Mouse (Mus musculus) right cerebral cortex, adult 18-20 months (tissue): ENCODE data around the gene Fn3krp.

Source experiments
- DNase-seq: peaks from one replicate; pipeline ENCODE4 v3.0.0; 2022; ENCODE audit warnings: mixed read lengths

Gene Fn3krp

DNA sequence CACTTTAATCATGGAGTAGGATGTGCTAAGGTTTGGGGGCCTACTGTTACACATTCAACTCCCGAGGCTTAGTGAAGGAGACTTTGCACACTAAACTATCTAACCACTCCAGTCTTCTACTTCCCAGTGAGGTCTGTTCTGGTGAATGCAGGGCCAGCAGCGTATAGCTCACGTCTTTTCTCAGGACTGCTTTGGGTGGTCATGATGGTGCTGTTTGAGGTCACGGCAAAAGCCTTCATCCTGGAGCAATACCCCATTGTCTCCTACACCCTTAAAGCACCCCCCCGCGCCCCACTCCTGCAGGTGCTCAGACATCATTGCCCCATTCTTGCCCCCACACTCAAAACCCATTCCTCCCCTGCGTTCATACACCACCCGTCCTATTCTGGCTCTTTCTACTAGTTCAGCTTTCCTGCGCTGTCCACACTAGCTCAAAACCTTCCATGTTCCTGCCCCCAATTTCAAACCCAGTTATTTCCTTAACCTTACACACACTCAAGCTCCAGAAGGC, 30.1 kb downstream of the Fn3krp start:
- DNase-seq, result no peak

DNA sequence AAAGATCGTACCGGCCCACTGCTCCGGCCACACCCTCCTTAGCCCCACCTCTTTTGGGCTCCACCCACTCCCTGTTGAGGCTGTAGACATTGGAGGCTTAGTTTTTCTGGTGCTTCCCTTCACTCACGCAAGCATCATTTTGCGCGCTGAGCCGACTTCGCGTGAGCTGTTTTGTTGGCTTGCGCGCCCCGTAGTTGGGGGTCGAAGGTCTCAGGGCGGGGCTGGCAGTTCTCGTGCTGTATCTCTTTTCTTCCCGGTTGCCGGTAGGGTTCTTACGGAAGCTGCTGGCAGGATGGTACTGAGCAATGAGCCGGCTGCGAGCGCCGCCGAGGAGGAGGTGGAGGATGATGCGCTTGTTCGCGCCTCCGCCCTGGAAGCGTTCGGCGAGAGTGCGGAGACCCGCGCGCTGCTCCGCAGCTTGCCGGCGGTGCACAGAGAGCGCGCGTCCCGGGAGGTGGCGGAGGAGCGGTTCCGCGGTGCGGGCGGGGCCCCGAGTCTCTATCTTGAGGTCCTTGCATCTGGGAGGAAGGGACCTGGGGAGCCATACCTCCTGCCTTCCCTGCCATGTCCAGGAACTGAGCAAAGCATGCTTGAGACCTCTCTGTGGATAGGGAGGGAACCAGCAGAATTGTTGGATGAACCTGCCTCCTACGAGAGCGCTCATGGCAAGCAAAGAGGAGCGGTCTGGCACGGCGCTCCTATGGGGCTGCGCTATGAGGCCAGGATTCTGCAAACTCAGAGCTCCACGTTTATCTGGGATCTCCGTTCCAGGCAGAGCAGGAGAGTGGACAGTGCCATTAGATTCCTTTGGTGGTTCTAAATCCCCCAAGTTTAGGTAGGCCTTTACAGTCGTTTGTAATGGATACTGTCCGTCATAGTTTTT, 30.8 kb downstream of the Fn3krp start, which contains the start of gene Tbcd:
Gene Tbcd (plus strand): TSS at position 197 of the 883 bp plus-strand sequence.
- DNase-seq, result peak; percentile 96

GRCm38 (mm10) chr11:121457874-121458273, 36.7 kb downstream of the Fn3krp start:
- DNase-seq, result no peak

- no peak for DNase-seq
Observed at GRCm38 (mm10) chr11:121467408-121467807, 46.2 kb downstream of the Fn3krp start.

GRCm38 (mm10) chr11:121474831-121475230, 53.6 kb downstream of the Fn3krp start:
- DNase-seq, result no peak

DNA sequence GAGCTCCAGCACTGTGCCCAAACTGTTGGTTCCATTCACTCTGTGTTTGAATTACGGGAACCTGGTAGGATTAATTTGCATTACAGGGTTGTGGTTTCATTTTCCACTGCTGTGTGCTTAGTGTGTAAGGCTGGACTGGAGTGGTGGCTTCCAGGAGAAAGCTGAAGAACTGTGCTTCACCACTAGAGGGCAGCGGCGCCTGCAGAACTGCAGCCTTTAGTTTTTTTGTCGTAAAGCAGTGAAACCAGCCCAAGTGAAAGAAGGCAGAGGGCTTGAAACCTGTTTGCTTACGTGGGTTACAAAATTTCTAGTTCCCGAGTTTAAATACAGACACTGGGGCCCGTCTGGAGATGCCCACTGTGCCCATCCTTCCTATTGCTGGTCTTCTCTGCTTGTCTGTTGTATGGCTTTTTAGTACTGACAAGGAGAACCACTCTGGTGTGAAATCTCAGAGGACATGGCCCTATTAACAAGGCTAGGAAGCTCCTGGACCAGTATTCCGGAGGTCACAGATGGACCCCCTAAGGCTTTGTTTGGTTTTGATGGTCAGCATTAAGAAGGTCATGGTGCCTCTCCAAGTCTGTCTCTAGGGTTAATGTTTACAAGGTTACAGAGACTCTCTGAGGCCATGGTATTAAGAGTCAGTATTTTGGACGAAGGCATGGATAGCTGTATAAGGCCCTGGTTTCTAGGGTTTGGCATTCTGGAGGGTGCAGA, 54.7 kb downstream of the Fn3krp start:
- peak; percentile 66 for DNase-seq

GRCm38 (mm10) chr11:121479476-121480203, 58.4 kb downstream of the Fn3krp start:
- DNase-seq, result no peak
